Mouse (Mus musculus) spleen, adult 2 months (tissue): ENCODE measurements around the gene Chmp5.

Experiments used
- CTCF ChIP-seq: fragments of 200-500 bp; IDR thresholded peaks from 2 replicates; pipeline ENCODE4 v1.5.1; 2011; ENCODE audit warnings: mild to moderate bottlenecking, inconsistent platforms; ENCODE audit not compliant: insufficient read depth, insufficient read length, insufficient replicate concordance; ENCODE audit errors: extremely low read depth
- POLR2A ChIP-seq: fragments of 200-500 bp; IDR thresholded peaks from 2 replicates; pipeline ENCODE4 v1.6.1; 2011; ENCODE audit warnings: low read depth, low read length, inconsistent platforms

GRCm38 (mm10) chr4:40936175-40936839 is 11.9 kb upstream of the Chmp5 start:
- no peak for TF ChIP-seq CTCF
- no peak for TF ChIP-seq POLR2A
